Mouse (Mus musculus) lung, adult 2 months (tissue): ENCODE results near the gene Thap3.

Source experiments
- CTCF ChIP-seq: fragments of 200-500 bp; IDR thresholded peaks from 2 replicates; pipeline ENCODE4 v1.5.1; 2011; ENCODE audit warnings: mild to moderate bottlenecking, low read length, control low read depth; ENCODE audit not compliant: insufficient read depth
- POLR2A ChIP-seq: fragments of 200-500 bp; IDR thresholded peaks from 2 replicates; pipeline ENCODE4 v1.6.1; 2011; ENCODE audit warnings: low read depth, mild to moderate bottlenecking, control low read depth, low read length, borderline replicate concordance; ENCODE audit errors: extremely low read depth

- TF ChIP-seq CTCF (no peak), POLR2A (no peak)
These were observed 30.3 kb upstream of the Thap3 start for GRCm38 (mm10) chr4:152019073-152019472.
